Mouse (Mus musculus) left cerebral cortex, postnatal 4 days (tissue): ENCODE measurements around the gene Cpe. TPM values are rescaled to one million over a fixed set of nuclear protein-coding genes. Genes with fewer than 3 reads are reported as not detected.

Experiments
- DNase-seq: peaks from one replicate; pipeline ENCODE4 v3.0.0-alpha.2; 2022
- intact Hi-C: fragments of 180-260 bp; cut with DNase I; formaldehyde crosslinking; loops from one replicate; pipeline ENCODE4 v1.15.1; 2025
- total RNA-seq, 2 experiments: library from RNA; stranded (reverse); gene quantifications; 2 replicates each; pipeline ENCODE4 v1.2.3; 2021

Cpe gene
- total RNA-seq, 2 experiments from 2014 or later: 839 to 915 TPM

GRCm38 (mm10) chr8:64634901-64635300 is 58.0 kb downstream of the Cpe start:
- intact Hi-C loops: no loop called here
- DNase-seq: no peak

GRCm38 (mm10) chr8:64634131-64634865 is 58.6 kb downstream of the Cpe start:
- no peak for DNase-seq

GRCm38 (mm10) chr8:64632169-64632568 is 60.7 kb downstream of the Cpe start:
- intact Hi-C loops: no loop called here

More at GRCm38 (mm10) chr8:64634131-64634865, 58.6 kb downstream of the Cpe start:
- intact Hi-C loops: no loop called here

GRCm38 (mm10) chr8:64631761-64632160 is 61.1 kb downstream of the Cpe start:
- DNase-seq: no peak
- intact Hi-C loops: no loop called here

More at GRCm38 (mm10) chr8:64632169-64632568, 60.7 kb downstream of the Cpe start:
- DNase-seq: no peak

- peak; percentile 6 for DNase-seq
- intact Hi-C loops: no loop called here
Observed at GRCm38 (mm10) chr8:64629034-64629760, 63.7 kb downstream of the Cpe start.

GRCm38 (mm10) chr8:64628039-64628438 is 64.8 kb downstream of the Cpe start:
- DNase-seq: no peak
- intact Hi-C loops: no loop called here

GRCm38 (mm10) chr8:64624603-64625037 is 68.2 kb downstream of the Cpe start:
- DNase-seq: peak; percentile 8

GRCm38 (mm10) chr8:64620365-64621150 is 72.3 kb downstream of the Cpe start:
- intact Hi-C loops: no loop called here

More at GRCm38 (mm10) chr8:64624603-64625037, 68.2 kb downstream of the Cpe start:
- intact Hi-C loops: no loop called here

GRCm38 (mm10) chr8:64619661-64620060 is 73.2 kb downstream of the Cpe start:
- intact Hi-C loops: loop anchor here (5.0 kb wide), 1 partner anchor 323 kb away; no protein-coding TSS in a partner anchor
- no peak for DNase-seq

More at GRCm38 (mm10) chr8:64620365-64621150, 72.3 kb downstream of the Cpe start:
- DNase-seq: no peak

GRCm38 (mm10) chr8:64618618-64619017 is 74.2 kb downstream of the Cpe start:
- intact Hi-C loops: loop anchor here (1.0 to 5.0 kb wide), 2 partner anchors 73 to 324 kb away; no protein-coding TSS in a partner anchor
- DNase-seq: peak; percentile 61

GRCm38 (mm10) chr8:64616566-64616965 is 76.3 kb downstream of the Cpe start:
- intact Hi-C loops: loop anchor here (5.0 kb wide), 1 partner anchor 326 kb away; no protein-coding TSS in a partner anchor
- DNase-seq: no peak

- DNase-seq: no peak
- intact Hi-C loops: loop anchor here (5.0 kb wide), 1 partner anchor 327 kb away; no protein-coding TSS in a partner anchor
Observed at GRCm38 (mm10) chr8:64615459-64615858, 77.4 kb downstream of the Cpe start.

- DNase-seq: no peak
- intact Hi-C loops: no loop called here
Observed at GRCm38 (mm10) chr8:64613663-64614062, 79.2 kb downstream of the Cpe start.

- no peak for DNase-seq
- intact Hi-C loops: no loop called here
Observed at GRCm38 (mm10) chr8:64611210-64611974, 81.5 kb downstream of the Cpe start.

GRCm38 (mm10) chr8:64608931-64609330 is 83.9 kb downstream of the Cpe start:
- intact Hi-C loops: no loop called here
- DNase-seq: no peak

- intact Hi-C loops: no loop called here
- no peak for DNase-seq
Observed at GRCm38 (mm10) chr8:64606015-64606414, 86.8 kb downstream of the Cpe start.

- intact Hi-C loops: no loop called here
Observed at GRCm38 (mm10) chr8:64598206-64598605, 94.6 kb downstream of the Cpe start.

GRCm38 (mm10) chr8:64597042-64597970 is 95.5 kb downstream of the Cpe start:
- intact Hi-C loops: no loop called here
- peak; percentile 80 for DNase-seq

More at GRCm38 (mm10) chr8:64598206-64598605, 94.6 kb downstream of the Cpe start:
- DNase-seq: no peak

GRCm38 (mm10) chr8:64596396-64596795 is 96.5 kb downstream of the Cpe start:
- intact Hi-C loops: no loop called here
- DNase-seq: no peak
